Mouse (Mus musculus) testis, adult 2 months (tissue): ENCODE results near the gene Polr1e. TPM values are rescaled to one million over a fixed set of nuclear protein-coding genes. Genes with fewer than 3 reads are reported as not detected.
"Not testable (repeated sequence)": the region's sequence is repeated elsewhere in the genome, so short reads cannot be mapped to it uniquely, and the experiment has no call there.

Experiments used
- H3K27ac ChIP-seq: fragments of 200-500 bp; 2 replicates; pipeline ENCODE4 v1.5.1; 2012; ENCODE audit warnings: low read depth, low read length; ENCODE audit not compliant: control insufficient read depth, insufficient read depth
- H3K27me3 ChIP-seq: fragments of 200-500 bp; 2 replicates; pipeline ENCODE4 v1.6.1; 2012; ENCODE audit warnings: mild to moderate bottlenecking, low read length, moderate library complexity; ENCODE audit not compliant: control insufficient read depth, insufficient read depth
- H3K36me3 ChIP-seq: fragments of 200-500 bp; 2 replicates; pipeline ENCODE4 v1.6.1; 2012; ENCODE audit warnings: mild to moderate bottlenecking, low read length; ENCODE audit not compliant: control insufficient read depth, insufficient read depth
- H3K4me1 ChIP-seq: fragments of 200-500 bp; 2 replicates; pipeline ENCODE4 v1.6.1; 2012; ENCODE audit warnings: low read length; ENCODE audit not compliant: control insufficient read depth, insufficient read depth
- H3K4me3 ChIP-seq: fragments of 200-500 bp; 2 replicates; pipeline ENCODE4 v1.5.1; 2012; ENCODE audit warnings: low read depth, mild to moderate bottlenecking, low read length, moderate library complexity, mixed read lengths; ENCODE audit not compliant: control insufficient read depth
- CTCF ChIP-seq: fragments of 200-500 bp; IDR thresholded peaks from 2 replicates; pipeline ENCODE4 v1.5.1; 2012; ENCODE audit warnings: low read depth, mild to moderate bottlenecking, inconsistent platforms, low read length, moderate library complexity; ENCODE audit not compliant: control insufficient read depth, insufficient read depth, insufficient replicate concordance
- POLR2A ChIP-seq: fragments of 200-500 bp; IDR thresholded peaks from 2 replicates; pipeline ENCODE4 v1.6.1; 2012; ENCODE audit warnings: low read depth, mild to moderate bottlenecking, inconsistent platforms, low read length, moderate library complexity; ENCODE audit not compliant: control insufficient read depth
- polyA plus RNA-seq: library from polyadenylated mRNA; depleted of rRNA; stranded (reverse); fragments of >200 nt; gene quantifications from 2 replicates; pipeline ENCODE4 v1.2.3, GENCODE M21; 2012

Polr1e gene
- polyA plus RNA-seq, 1 experiment: 6.3 TPM

DNA sequence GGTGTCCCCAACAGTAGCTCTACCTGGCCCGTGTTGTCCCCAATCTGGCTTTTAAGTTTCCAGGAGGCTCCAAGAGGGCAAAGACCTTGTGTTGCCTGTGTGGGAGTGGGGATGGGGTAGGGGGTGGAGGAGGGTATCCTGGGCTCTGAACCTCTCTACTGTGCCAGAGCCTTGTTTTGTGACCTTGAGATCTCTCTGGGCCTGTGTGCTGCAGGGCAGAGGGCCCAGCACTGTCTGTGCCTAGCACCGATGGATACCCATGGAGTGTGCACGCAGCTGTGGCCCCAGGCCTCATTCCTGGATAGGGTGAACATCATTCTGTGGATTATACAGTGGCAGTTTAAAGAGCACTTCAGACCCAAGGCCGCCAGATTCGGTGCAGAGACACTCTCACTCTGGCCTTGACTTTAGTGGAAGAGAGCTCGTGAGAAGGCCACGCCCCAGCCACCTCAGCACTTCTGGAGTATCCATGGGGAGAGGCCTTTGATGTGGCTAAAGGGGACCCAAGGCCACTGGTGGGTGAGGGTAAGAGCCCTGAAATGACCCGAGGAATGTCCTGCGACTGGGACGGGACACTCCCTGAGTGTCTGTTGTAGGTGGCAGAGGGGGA, 35.1 kb upstream of the Polr1e start:
- Histone ChIP-seq H3K36me3 (no peaks in the 10 kb centered on the region), H3K4me1 (peaks cover 19% of the 10 kb centered on the region), H3K4me3 (no peak overlapping the region), H3K27me3 (no peaks in the 10 kb centered on the region), H3K27ac (no peak overlapping the region)
- TF ChIP-seq CTCF: no peak
- TF ChIP-seq POLR2A: no peak

DNA sequence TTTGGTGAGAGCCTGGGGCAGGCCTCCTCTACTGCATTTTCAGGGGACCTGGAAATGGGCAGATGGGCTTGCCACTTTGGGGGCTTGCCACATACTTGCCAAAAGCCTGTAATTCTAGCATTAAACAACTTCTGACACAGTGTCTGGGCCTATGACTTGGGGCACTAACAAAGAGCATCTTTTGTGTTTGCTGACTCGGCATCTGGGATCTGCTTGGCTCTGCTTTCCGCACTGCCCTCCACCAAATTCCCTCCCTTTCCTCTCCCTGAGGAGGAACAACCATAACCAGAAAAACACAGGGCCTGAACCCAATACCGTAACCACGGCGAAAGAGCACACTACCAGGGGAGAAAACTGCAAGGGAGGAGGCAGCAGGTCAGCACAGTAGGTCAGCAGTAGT, 27.8 kb upstream of the Polr1e start:
- TF ChIP-seq POLR2A (no peak), CTCF (no peak)
- peaks cover 2% of the 10 kb centered on the region for H3K36me3 ChIP-seq
- no peak overlapping the region for H3K27ac ChIP-seq
- H3K4me3 ChIP-seq: no peak overlapping the region
- H3K4me1 ChIP-seq: no peaks in the 10 kb centered on the region
- no peaks in the 10 kb centered on the region for H3K27me3 ChIP-seq

DNA sequence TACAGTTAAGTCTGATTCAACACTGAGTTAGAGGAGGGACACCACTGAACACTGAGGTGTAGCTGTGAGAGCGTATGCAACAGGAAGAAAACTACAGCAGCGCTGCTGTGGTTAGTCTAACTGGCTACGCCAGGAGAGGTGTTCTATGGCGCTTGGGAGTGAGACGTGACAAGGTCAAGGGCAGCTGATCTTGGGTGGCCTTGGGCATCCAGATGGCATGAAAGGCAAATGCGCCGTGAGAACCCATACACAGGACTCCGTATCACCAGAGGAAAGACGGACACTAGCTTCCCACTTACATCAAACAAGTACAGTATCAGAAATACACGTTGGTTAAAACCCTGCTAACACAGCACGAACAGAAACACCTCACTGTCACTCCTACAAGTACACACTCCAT, 26.1 kb upstream of the Polr1e start:
- not testable (repeated sequence) for H3K36me3 ChIP-seq, H3K27ac ChIP-seq, H3K27me3 ChIP-seq, H3K4me3 ChIP-seq, H3K4me1 ChIP-seq

DNA sequence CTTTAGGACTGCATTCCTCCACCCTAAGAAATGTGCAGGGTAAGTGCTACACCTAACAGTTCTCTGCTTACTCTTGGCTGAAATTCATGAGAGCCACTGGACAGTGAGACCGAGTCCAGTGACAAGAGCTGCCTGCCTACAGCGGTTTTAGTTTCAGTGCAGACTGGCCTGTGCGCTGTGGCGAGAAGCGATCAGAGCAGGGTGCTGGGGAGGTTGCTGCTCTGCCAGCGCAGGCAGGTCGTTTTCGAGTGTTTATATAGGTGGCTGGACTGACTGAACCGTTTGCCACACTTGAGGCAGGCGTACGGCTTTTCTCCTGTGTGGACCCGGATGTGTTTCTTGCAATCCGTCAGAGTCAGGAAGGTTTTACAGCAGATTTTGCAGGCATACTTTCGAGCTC, 25.2 kb upstream of the Polr1e start:
- not testable (repeated sequence) for H3K4me1 ChIP-seq, H3K36me3 ChIP-seq, H3K27me3 ChIP-seq, H3K4me3 ChIP-seq, H3K27ac ChIP-seq

DNA sequence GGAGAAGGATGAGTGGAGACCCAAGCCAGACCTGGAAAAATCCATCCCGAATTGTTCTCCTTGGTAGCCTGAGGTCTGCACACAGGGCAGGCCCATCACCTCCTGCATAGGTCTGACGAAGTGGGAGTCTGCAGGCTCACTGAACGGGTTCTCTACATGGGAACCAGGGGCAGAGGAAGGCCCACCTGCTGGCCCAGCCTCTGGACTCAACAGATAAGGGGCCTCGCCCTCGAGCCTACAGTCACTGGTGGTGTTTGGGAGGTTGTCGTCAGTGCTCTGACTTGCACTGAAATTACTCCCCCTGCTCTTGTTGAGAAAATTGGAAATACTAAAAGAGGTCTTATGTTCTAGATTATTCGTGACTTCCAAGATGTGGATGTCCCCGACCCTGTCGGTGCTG, 24.5 kb upstream of the Polr1e start:
- Histone ChIP-seq H3K36me3 (peaks cover 2% of the 10 kb centered on the region), H3K27me3 (no peaks in the 10 kb centered on the region), H3K4me1 (no peaks in the 10 kb centered on the region), H3K27ac (no peak overlapping the region), H3K4me3 (no peak overlapping the region)
- TF ChIP-seq CTCF (no peak), POLR2A (no peak)

DNA sequence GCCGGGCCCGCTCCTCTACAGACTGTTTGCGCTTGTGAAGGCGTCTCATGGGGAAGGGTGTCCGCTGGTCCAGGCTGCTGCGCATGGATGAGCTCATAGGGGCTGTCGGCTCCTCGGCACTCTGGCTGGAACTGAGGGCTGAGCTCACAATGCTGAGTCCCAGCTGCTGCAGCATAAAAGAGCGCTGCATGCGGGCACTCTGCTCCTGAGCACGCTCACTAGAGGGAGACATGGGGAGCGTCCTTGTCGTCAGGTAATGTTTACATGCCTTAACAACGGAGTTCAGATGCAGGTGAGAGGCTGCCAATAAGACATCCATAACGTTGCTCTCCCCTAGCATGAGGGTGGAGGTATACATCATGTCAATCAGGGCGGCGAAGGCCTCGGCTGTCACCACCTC, 23.6 kb upstream of the Polr1e start:
- no peak overlapping the region for H3K27ac ChIP-seq
- no peak overlapping the region for H3K4me3 ChIP-seq
- H3K27me3 ChIP-seq: no peaks in the 10 kb centered on the region
- TF ChIP-seq POLR2A (no peak), CTCF (no peak)
- H3K4me1 ChIP-seq: no peaks in the 10 kb centered on the region
- H3K36me3 ChIP-seq: peaks cover 2% of the 10 kb centered on the region

DNA sequence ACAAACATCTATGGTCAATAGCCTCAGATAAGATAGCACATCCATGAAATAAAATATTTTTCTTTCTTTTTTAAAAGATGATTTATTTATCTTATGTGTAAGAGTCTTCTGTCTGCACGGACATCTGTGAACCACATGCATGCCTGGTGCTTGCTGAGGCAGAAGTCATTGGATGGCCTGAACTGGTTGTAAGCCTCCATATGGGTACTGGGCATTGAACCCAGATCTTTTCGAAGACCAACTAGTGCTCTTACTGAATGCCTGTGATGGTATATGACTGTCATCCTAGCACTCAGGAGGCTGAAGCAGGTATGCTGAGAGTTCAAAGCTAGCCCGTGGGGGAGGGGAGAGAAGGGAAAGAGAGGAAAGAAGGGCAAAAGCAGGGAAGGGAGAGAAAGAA, 20.3 kb upstream of the Polr1e start:
- no peaks in the 10 kb centered on the region for H3K27me3 ChIP-seq
- peaks cover 2% of the 10 kb centered on the region for H3K36me3 ChIP-seq
- TF ChIP-seq CTCF: no peak
- no peaks in the 10 kb centered on the region for H3K4me1 ChIP-seq
- H3K4me3 ChIP-seq: no peak overlapping the region
- no peak overlapping the region for H3K27ac ChIP-seq

DNA sequence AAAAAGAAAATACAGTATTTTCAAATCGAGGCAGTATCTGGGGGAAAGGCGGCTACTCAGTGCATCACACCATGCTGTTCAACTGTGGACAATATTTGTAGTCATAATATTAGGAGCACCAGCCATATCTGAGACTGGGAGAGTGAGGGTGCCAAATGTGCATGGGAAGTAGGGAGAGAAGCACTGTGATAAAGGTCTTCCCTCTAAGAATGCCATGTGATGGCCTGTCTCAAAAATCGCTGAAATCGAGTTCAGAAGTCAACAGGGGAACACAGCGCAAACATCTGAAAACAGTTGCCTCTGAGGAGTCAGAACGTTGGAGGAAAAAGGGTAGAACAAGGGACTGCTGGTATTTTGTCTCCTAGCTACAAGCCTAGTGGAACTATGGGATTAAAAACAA, 18.4 kb upstream of the Polr1e start:
- no peak for TF ChIP-seq CTCF
- no peak for TF ChIP-seq POLR2A
- Histone ChIP-seq H3K4me3 (no peak overlapping the region), H3K4me1 (no peaks in the 10 kb centered on the region), H3K27me3 (no peaks in the 10 kb centered on the region), H3K27ac (no peak overlapping the region), H3K36me3 (peaks cover 1% of the 10 kb centered on the region)
